Mouse (Mus musculus) midbrain, embryonic 13.5 days (tissue): ENCODE data around the gene Dennd5b. TPM values are rescaled to one million over a fixed set of nuclear protein-coding genes. Genes with fewer than 3 reads are reported as not detected.

Experiments
- ATAC-seq: fragments of 200-750 bp; cut with Nextera tagmentation; 2 replicates; pipeline ENCODE4 v1.8.0; 2017; ENCODE audit warnings: mild to moderate bottlenecking, moderate TSS enrichment, moderate library complexity
- H3K27ac ChIP-seq: fragments of 300-500 bp; sonication (generic); 2 replicates; pipeline ENCODE4 v1.5.1; 2015; ENCODE audit warnings: inconsistent platforms, mild to moderate bottlenecking, moderate library complexity
- H3K27me3 ChIP-seq: fragments of 300-500 bp; sonication (generic); 2 replicates; pipeline ENCODE4 v1.6.1; 2015; ENCODE audit warnings: mild to moderate bottlenecking, inconsistent platforms
- H3K36me3 ChIP-seq: fragments of 300-500 bp; sonication (generic); 2 replicates; pipeline ENCODE4 v1.6.1; 2015; ENCODE audit warnings: mild to moderate bottlenecking, inconsistent platforms
- H3K4me1 ChIP-seq: fragments of 300-500 bp; sonication (generic); replicated peaks from 2 replicates; pipeline ENCODE4 v1.6.1; 2015; ENCODE audit warnings: inconsistent platforms
- H3K4me2 ChIP-seq: fragments of 300-500 bp; sonication (generic); replicated peaks from 2 replicates; pipeline ENCODE4 v1.6.1; 2015; ENCODE audit warnings: moderate library complexity, mild to moderate bottlenecking, inconsistent platforms
- H3K4me3 ChIP-seq: fragments of 300-500 bp; sonication (generic); replicated peaks from 2 replicates; pipeline ENCODE4 v1.5.1; 2015; ENCODE audit warnings: mild to moderate bottlenecking, inconsistent platforms
- H3K9ac ChIP-seq: fragments of 300-500 bp; sonication (generic); replicated peaks from 2 replicates; pipeline ENCODE4 v1.6.1; 2015; ENCODE audit warnings: mild to moderate bottlenecking, inconsistent platforms
- H3K9me3 ChIP-seq: fragments of 300-500 bp; sonication (generic); 2 replicates; pipeline ENCODE4 v1.6.1; 2016; ENCODE audit warnings: mild to moderate bottlenecking, inconsistent platforms
- WGBS: fragments of 180-500 bp; shearing (Covaris S2); methylation state at CpG from one replicate; pipeline ENCODE4 v1.1.7; 2015; 5-methylcytosine and 5-hydroxymethylcytosine counted together
- polyA plus RNA-seq: library from polyadenylated mRNA; unstranded; fragments of >200 nt; fragmentation: Nextera tagmentation; extraction: Ambion mirVana; gene quantifications from 2 replicates; pipeline ENCODE4 v1.2.1, GENCODE M21; 2015

Dennd5b gene
- polyA plus RNA-seq, 1 experiment from 2014 or later, result 19.2 TPM

DNA sequence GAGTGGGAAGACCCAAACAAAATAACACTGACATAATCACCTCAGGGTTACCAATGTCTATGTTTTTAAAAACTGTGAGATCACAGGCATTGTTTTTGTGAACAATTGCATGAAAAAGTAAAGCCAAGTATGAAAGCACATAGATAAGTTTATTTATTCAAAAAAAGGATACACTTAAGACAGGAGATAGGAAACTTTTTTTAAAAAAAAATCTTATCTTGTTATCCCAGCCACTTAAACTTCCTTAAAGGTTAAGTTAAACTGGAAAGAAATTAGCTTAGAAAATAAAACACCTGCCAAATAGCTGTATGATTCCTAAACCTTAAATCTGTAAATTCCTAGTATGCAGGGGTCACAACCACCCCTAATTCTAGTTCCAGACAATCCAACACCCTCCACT is 2.5 kb downstream of the Dennd5b start:
- Histone ChIP-seq H3K4me1 (peaks cover 10% of the 10 kb centered on the region), H3K27me3 (no peaks in the 10 kb centered on the region), H3K4me3 (peak overlapping the region; percentile 87; the same call in 1 of the 2 replicates), H3K9ac (no peak overlapping the region), H3K4me2 (peak overlapping the region; percentile 47), H3K27ac (no peak overlapping the region), H3K9me3 (no peaks in the 10 kb centered on the region), H3K36me3 (no peaks in the 10 kb centered on the region)
- ATAC-seq, result no peak

DNA sequence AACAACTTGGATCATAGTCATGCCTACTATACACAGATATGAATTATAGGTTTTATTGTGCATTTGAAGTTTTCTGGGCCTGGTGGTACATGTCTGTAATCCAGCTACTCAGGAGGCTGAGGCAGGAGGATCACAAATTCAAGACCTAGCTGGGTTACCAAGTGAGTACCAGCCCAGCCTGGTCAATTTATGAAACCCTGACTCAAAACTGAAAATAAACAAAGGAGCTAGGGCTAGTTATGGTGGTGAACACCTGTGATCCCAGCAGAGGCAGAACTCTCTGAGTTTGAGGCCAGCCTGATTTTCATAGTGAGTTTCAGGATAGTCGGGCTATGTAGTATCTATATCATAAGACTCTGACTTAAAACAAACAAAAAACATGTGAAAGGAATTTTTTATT is 4.2 kb downstream of the Dennd5b start:
- 93% methylated on average over 1 of the region's 1 CpGs for WGBS
- H3K27ac ChIP-seq, result no peak overlapping the region
- H3K4me1 ChIP-seq, result peaks cover 12% of the 10 kb centered on the region
- no peak overlapping the region for H3K9ac ChIP-seq
- H3K27me3 ChIP-seq, result no peaks in the 10 kb centered on the region
- no peak overlapping the region for H3K4me3 ChIP-seq
- ATAC-seq, result no peak
- no peak overlapping the region for H3K4me2 ChIP-seq
- no peaks in the 10 kb centered on the region for H3K36me3 ChIP-seq
- no peaks in the 10 kb centered on the region for H3K9me3 ChIP-seq

DNA sequence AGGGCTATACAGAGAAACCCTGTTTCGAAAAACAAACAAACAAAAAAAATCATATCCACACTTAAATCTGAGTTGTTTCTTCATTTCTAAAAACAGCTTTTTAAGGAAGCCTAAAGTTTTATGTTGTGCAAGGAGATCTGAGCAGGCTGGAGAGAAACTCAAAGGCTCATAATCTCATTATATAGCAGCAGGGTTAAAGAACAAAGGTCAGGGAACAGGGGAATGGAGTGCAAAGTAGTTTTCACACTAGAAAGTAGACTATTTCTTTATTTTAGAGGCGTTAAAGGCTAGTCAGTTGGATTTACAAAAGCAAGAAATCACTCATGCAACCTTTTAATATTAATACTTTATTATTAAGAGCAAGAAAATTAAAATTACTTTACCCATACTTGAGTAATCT is 5.2 kb downstream of the Dennd5b start:
- Histone ChIP-seq H3K27ac (no peak overlapping the region), H3K4me2 (no peak overlapping the region), H3K9ac (no peak overlapping the region), H3K36me3 (no peaks in the 10 kb centered on the region), H3K9me3 (no peaks in the 10 kb centered on the region), H3K4me3 (no peak overlapping the region), H3K4me1 (peaks cover 12% of the 10 kb centered on the region), H3K27me3 (no peaks in the 10 kb centered on the region)
- ATAC-seq, result no peak
- WGBS, result 88% methylated on average over 2 of the region's 2 CpGs

DNA sequence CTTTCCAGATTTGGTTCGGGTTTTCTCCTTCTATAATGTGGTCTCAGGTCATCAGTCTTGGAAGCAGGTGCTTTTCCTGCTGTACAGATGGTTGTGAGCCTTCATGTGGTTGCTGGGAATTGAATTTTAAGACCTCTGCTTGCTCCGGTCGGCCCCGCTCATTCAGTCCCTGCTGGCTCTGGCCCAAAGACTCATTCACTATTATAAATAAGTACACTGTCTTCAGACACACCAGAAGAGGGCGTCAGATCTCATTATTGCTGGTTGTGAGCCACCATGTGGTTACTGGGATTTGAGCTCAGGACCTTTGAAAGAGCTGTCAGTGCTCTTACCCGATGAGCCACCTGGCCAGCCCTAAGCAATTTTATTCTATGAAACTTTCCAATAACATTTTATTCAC is 6.1 kb downstream of the Dennd5b start:
- ATAC-seq, result no peak
- Histone ChIP-seq H3K4me2 (no peak overlapping the region), H3K27ac (no peak overlapping the region), H3K4me3 (no peak overlapping the region), H3K9ac (no peak overlapping the region), H3K4me1 (peaks cover 12% of the 10 kb centered on the region), H3K9me3 (no peaks in the 10 kb centered on the region), H3K27me3 (no peaks in the 10 kb centered on the region), H3K36me3 (no peaks in the 10 kb centered on the region)
- 79% methylated on average over 6 of the region's 6 CpGs for WGBS

DNA sequence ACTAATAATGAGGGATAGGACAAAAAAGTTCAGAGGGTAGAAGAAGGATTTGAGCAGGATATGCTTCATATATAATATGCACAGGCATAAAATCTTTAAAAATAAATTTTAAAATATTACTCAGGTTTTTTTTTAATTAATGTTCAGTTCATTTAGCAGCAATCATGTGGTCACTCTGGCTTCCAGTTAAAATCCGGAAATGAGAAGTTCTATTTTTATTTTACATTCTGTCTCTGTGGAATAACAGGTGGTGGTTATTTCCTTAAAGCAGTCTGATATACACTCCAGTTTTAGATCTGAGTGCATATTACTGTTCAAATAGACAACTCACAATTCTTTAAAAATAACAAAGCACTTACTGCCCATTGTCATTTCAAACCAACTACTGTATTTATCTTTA is 6.9 kb downstream of the Dennd5b start:
- no peak overlapping the region for H3K4me2 ChIP-seq
- 80% methylated on average over 1 of the region's 1 CpGs for WGBS
- H3K4me3 ChIP-seq, result no peak overlapping the region
- H3K27me3 ChIP-seq, result no peaks in the 10 kb centered on the region
- no peaks in the 10 kb centered on the region for H3K9me3 ChIP-seq
- H3K27ac ChIP-seq, result no peak overlapping the region
- no peaks in the 10 kb centered on the region for H3K36me3 ChIP-seq
- no peak overlapping the region for H3K9ac ChIP-seq
- ATAC-seq, result no peak
- H3K4me1 ChIP-seq, result peaks cover 9% of the 10 kb centered on the region

DNA sequence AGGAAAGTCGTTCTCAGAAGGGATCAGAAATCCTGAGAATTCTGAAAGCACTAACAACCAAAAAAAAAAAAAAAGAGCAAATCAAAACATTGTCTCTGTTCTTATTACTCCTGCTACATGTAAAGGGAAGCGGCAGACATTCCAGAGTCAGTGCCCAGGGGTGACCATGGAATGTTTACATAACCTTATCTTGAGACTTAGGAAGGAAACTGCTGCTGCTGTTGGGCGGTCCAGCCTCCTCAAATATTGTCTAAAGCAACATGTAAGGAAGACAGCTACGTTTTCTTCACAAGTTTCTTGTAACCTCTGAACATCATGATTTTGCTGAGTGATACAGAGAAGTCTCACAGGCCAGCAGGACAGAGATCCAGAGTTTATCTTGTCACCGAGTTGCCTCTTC is 8.0 kb downstream of the Dennd5b start:
- Histone ChIP-seq H3K36me3 (no peaks in the 10 kb centered on the region), H3K27ac (no peak overlapping the region), H3K4me2 (no peak overlapping the region), H3K27me3 (no peaks in the 10 kb centered on the region), H3K9ac (no peak overlapping the region), H3K9me3 (no peaks in the 10 kb centered on the region), H3K4me1 (0 out of 2 replicates have a peak, but pooled peaks cover 3% of the 10 kb centered on the region), H3K4me3 (no peak overlapping the region)
- ATAC-seq, result no peak
- 73% methylated on average over 5 of the region's 5 CpGs for WGBS

DNA sequence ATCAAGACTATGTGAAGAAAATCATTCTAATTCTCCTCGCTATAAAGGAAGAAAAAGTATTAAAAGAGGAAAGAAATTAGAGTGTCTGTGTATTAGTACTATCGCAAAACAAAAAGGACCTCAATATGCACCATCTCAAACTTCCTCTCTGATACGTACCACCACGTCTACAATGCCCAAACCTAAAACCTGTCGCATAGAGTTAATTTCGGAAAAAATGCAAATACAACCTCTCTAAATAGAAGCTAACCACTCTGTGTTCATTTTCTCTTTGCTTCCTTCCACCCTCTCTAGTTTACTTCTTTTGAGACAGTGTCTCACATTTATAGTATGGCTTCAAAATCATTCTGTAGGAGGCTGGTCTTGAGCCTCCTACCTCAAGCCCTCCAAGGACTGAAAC is 9.1 kb downstream of the Dennd5b start:
- Histone ChIP-seq H3K9me3 (no peaks in the 10 kb centered on the region), H3K4me2 (no peak overlapping the region), H3K9ac (no peak overlapping the region), H3K27me3 (no peaks in the 10 kb centered on the region), H3K36me3 (no peaks in the 10 kb centered on the region), H3K4me1 (0 out of 2 replicates have a peak, but pooled peaks cover 3% of the 10 kb centered on the region), H3K27ac (no peak overlapping the region), H3K4me3 (no peak overlapping the region)
- ATAC-seq, result no peak
- 97% methylated on average over 6 of the region's 6 CpGs for WGBS

DNA sequence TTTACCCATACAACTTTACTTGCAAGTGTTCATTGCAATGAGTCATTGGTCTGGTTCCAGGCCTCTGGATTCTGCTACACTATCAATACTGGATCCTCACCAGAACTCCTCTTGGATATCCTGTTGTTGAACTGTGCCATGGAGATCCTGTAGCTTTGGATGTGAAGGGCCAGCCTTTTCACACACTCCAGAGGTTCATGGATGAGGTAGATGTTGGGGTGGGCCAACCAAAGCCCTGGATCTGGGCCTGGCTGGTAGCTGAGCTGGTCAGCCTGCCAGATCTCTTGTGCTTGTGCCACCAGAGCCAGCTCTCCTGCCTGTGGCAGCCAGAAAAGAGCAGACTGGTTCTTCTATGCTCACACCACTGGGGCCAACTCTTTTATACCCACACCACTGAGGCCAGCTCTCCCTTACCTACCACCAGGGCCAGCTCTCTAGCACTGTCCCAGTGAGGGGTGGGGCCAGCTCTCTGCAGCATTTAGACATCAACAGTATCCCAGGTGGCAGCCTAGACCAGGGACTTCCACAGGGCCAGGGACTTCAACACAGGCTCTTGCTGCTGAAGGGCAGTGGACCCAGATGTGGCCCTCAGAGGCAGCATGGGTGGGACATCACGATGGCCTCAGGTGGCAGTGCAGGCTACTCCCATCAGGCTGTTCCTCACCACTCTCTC is 24.2 kb downstream of the Dennd5b start:
- Histone ChIP-seq H3K36me3 (peaks cover 22% of the 10 kb centered on the region), H3K4me1 (no peaks in the 10 kb centered on the region), H3K9ac (no peak overlapping the region), H3K27ac (no peak overlapping the region), H3K4me2 (no peak overlapping the region), H3K9me3 (no peaks in the 10 kb centered on the region), H3K27me3 (no peaks in the 10 kb centered on the region), H3K4me3 (no peak overlapping the region)
- ATAC-seq, result no peak; the same call in 1 of the 2 replicates
- WGBS, result 94% methylated on average over 1 of the region's 1 CpGs

DNA sequence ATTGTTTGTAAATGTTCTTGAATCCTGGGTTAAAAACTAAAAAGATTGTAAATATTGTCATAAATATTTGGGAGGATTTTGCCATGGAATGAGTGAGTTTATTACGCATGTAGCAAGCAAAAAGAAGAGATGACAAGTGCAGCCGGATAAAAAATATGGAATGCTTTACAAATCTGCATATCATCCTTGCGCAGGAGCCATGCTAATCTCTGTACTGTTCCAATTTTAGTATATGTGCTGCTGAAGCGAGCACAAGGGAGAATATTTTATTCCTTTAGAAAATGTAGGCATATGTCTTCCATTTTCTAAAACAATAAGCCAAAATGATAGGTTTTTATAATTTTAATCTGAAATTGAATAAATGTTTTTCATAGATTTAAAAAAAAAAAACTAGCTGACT is 27.6 kb downstream of the Dennd5b start:
- Histone ChIP-seq H3K27ac (no peak overlapping the region), H3K4me2 (no peak overlapping the region), H3K4me1 (peaks cover 9% of the 10 kb centered on the region; the same call in 1 of the 2 replicates), H3K36me3 (peaks cover 25% of the 10 kb centered on the region), H3K9me3 (no peaks in the 10 kb centered on the region), H3K27me3 (no peaks in the 10 kb centered on the region), H3K9ac (no peak overlapping the region), H3K4me3 (no peak overlapping the region)
- no peak for ATAC-seq
- 92% methylated on average over 4 of the region's 4 CpGs for WGBS

DNA sequence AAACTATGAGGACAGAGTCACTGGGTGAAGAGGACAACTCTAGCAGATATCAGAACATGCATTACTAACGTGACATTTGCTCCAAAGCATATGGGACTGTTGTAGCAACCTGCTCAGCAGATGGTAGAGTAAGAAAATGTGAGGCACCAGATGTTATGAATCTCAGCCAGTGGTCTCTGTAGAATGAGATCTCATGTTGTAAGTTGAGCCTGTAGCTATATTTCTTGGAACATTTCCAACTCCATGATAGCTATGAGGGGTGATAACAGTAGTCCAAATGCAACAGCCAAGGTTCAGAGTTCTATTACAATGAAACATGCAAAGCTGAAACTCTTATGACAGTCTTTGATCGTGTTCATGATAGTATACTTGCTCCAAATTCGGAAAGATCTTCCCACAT is 28.6 kb downstream of the Dennd5b start:
- Histone ChIP-seq H3K9ac (no peak overlapping the region), H3K27me3 (no peaks in the 10 kb centered on the region), H3K4me2 (no peak overlapping the region), H3K36me3 (peaks cover 30% of the 10 kb centered on the region), H3K27ac (no peak overlapping the region), H3K9me3 (no peaks in the 10 kb centered on the region), H3K4me1 (peaks cover 9% of the 10 kb centered on the region; the same call in 1 of the 2 replicates), H3K4me3 (no peak overlapping the region)
- WGBS, result 86% methylated on average over 3 of the region's 3 CpGs
- no peak for ATAC-seq

DNA sequence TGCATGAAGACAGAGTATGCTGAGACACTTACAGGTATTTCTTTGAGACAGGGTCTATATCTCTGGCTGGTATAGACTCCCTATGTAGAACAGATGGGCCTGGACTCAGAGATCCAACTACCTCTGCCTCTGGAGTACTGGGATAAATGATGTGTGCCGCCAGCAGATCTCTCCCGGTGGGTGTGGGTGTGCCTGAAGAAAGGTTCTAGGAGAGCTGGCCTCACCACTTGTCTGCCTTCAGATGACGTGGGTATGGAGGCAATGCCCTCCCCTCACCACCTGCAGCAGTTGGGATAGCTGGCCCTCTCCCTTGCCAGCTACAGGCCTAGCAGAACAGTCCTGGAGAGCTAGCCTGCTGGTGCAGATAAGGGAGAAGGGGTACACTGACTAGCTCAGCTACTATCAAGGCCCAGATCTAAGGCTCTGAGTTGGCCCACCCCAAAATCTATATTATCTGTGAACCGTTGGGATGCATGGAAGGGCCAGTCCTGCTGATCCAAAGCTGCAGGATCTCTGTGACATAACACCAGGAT is 30.8 kb downstream of the Dennd5b start:
- peaks cover 9% of the 10 kb centered on the region; the same call in 1 of the 2 replicates for H3K4me1 ChIP-seq
- H3K9ac ChIP-seq, result no peak overlapping the region
- no peaks in the 10 kb centered on the region for H3K27me3 ChIP-seq
- no peak for ATAC-seq
- H3K36me3 ChIP-seq, result peaks cover 22% of the 10 kb centered on the region
- no peak overlapping the region for H3K4me2 ChIP-seq
- WGBS, result 92% methylated on average over 4 of the region's 4 CpGs
- H3K4me3 ChIP-seq, result no peak overlapping the region
- no peak overlapping the region for H3K27ac ChIP-seq
- no peaks in the 10 kb centered on the region for H3K9me3 ChIP-seq

DNA sequence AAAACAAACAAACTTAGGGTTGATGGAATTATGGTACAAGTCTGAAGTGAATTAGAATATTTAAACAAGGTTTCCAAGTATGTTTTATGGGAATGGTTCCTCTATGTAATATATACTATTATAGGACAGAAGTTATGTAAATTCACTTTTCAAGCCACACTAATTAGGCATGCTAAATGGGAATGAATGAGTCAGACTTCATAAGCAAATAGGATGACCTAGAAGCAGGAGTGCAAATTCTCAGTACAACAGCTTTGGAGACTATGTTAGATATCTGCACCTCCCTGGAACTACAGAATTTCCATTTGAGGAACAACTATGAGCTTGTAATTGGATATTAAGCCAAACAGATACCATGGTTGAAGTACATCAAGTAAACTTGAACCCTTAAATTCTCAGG is 38.1 kb downstream of the Dennd5b start:
- H3K9me3 ChIP-seq, result no peaks in the 10 kb centered on the region
- peaks cover 10% of the 10 kb centered on the region for H3K36me3 ChIP-seq
- H3K4me1 ChIP-seq, result no peaks in the 10 kb centered on the region; the same call in 1 of the 2 replicates
- ATAC-seq, result no peak
- no peaks in the 10 kb centered on the region for H3K27me3 ChIP-seq
- no peak overlapping the region for H3K27ac ChIP-seq
- H3K4me2 ChIP-seq, result no peak overlapping the region
- H3K4me3 ChIP-seq, result no peak overlapping the region
- H3K9ac ChIP-seq, result no peak overlapping the region
